Mouse (Mus musculus) forebrain, embryonic 12.5 days (tissue): ENCODE measurements at regions not wholly inside any gene's neighbourhood (a gene's known extent, or its start where the extent isn't known, plus 50 kb on each side); places are given as distances from the start of the nearest gene placed in this dataset.

Experiments used
- ATAC-seq: fragments of 200-750 bp; cut with Nextera tagmentation; 2 replicates; pipeline ENCODE4 v1.8.0; 2017; ENCODE audit warnings: moderate TSS enrichment; ENCODE audit not compliant: low FRiP score
- H3K27ac ChIP-seq: fragments of 300-500 bp; sonication (generic); 2 replicates; pipeline ENCODE4 v1.5.1; 2016; ENCODE audit warnings: mild to moderate bottlenecking
- H3K27me3 ChIP-seq: fragments of 300-500 bp; sonication (generic); 2 replicates; pipeline ENCODE4 v1.6.1; 2016; ENCODE audit warnings: mild to moderate bottlenecking
- H3K36me3 ChIP-seq: fragments of 300-500 bp; sonication (generic); replicated peaks from 2 replicates; pipeline ENCODE4 v1.6.1; 2016; ENCODE audit warnings: mild to moderate bottlenecking
- H3K4me1 ChIP-seq: fragments of 300-500 bp; sonication (generic); 2 replicates; pipeline ENCODE4 v1.6.1; 2016
- H3K4me2 ChIP-seq: fragments of 300-500 bp; sonication (generic); 2 replicates; pipeline ENCODE4 v1.6.1; 2016; ENCODE audit warnings: mild to moderate bottlenecking, moderate library complexity
- H3K4me3 ChIP-seq: fragments of 300-500 bp; sonication (generic); replicated peaks from 2 replicates; pipeline ENCODE4 v1.5.1; 2016; ENCODE audit warnings: mild to moderate bottlenecking
- H3K9ac ChIP-seq: fragments of 300-500 bp; sonication (generic); 2 replicates; pipeline ENCODE4 v1.6.1; 2016; ENCODE audit warnings: mild to moderate bottlenecking
- H3K9me3 ChIP-seq: fragments of 300-500 bp; sonication (generic); 2 replicates; pipeline ENCODE4 v1.6.1; 2016
- WGBS: fragments of 180-500 bp; shearing (Covaris S2); methylation state at CpG from one replicate; pipeline ENCODE4 v1.1.7; 2016; 5-methylcytosine and 5-hydroxymethylcytosine counted together

GRCm38 (mm10) chr14:94129421-94129820 is 238.9 kb upstream of the Pcdh9 start:
- Histone ChIP-seq H3K27ac (no peak overlapping the region), H3K27me3 (no peaks in the 10 kb centered on the region), H3K4me3 (no peak overlapping the region), H3K4me1 (no peaks in the 10 kb centered on the region), H3K9me3 (no peaks in the 10 kb centered on the region), H3K36me3 (no peaks in the 10 kb centered on the region), H3K4me2 (no peak overlapping the region), H3K9ac (no peak overlapping the region)
- ATAC-seq = no peak
- 68% methylated on average over 3 of the region's 3 CpGs for WGBS

- WGBS = 84% methylated on average over 3 of the region's 3 CpGs
- ATAC-seq = no peak
- no peak overlapping the region for H3K4me2 ChIP-seq
These were observed 233.1 kb upstream of the Pcdh9 start for GRCm38 (mm10) chr14:94123575-94123974.

GRCm38 (mm10) chr14:94098856-94099255 is 208.4 kb upstream of the Pcdh9 start:
- H3K4me2 ChIP-seq = no peak overlapping the region
- H3K9ac ChIP-seq = no peak overlapping the region
- no peaks in the 10 kb centered on the region for H3K9me3 ChIP-seq
- H3K4me3 ChIP-seq = no peak overlapping the region
- no peaks in the 10 kb centered on the region for H3K27me3 ChIP-seq
- no peaks in the 10 kb centered on the region for H3K36me3 ChIP-seq
- H3K27ac ChIP-seq = no peak overlapping the region
- WGBS = 58% methylated on average over 2 of the region's 2 CpGs
- ATAC-seq = no peak
- no peaks in the 10 kb centered on the region for H3K4me1 ChIP-seq

More at GRCm38 (mm10) chr14:94123575-94123974, 233.1 kb upstream of the Pcdh9 start:
- no peaks in the 10 kb centered on the region for H3K36me3 ChIP-seq
- no peak overlapping the region for H3K27ac ChIP-seq
- no peak overlapping the region for H3K9ac ChIP-seq
- H3K4me3 ChIP-seq = no peak overlapping the region
- no peaks in the 10 kb centered on the region for H3K9me3 ChIP-seq
- H3K27me3 ChIP-seq = no peaks in the 10 kb centered on the region
- H3K4me1 ChIP-seq = no peaks in the 10 kb centered on the region

- Histone ChIP-seq H3K36me3 (no peaks in the 10 kb centered on the region), H3K27me3 (no peaks in the 10 kb centered on the region), H3K9me3 (no peaks in the 10 kb centered on the region), H3K4me3 (no peak overlapping the region), H3K9ac (no peak overlapping the region), H3K4me2 (no peak overlapping the region), H3K27ac (no peak overlapping the region), H3K4me1 (no peaks in the 10 kb centered on the region)
- 0 out of 2 replicates have a peak, but pooled peaks have one; percentile 30 for ATAC-seq
These were observed 203.5 kb upstream of the Pcdh9 start for GRCm38 (mm10) chr14:94093989-94094388.
